Mouse (Mus musculus) NIH3T3 (cell line): ENCODE measurements around the gene Sntg2.

ENCODE experiments used
- DNase-seq: peaks from one replicate; pipeline ENCODE4 v3.0.0-alpha.2; 2012; ENCODE audit warnings: low read depth

The Sntg2 gene

DNA sequence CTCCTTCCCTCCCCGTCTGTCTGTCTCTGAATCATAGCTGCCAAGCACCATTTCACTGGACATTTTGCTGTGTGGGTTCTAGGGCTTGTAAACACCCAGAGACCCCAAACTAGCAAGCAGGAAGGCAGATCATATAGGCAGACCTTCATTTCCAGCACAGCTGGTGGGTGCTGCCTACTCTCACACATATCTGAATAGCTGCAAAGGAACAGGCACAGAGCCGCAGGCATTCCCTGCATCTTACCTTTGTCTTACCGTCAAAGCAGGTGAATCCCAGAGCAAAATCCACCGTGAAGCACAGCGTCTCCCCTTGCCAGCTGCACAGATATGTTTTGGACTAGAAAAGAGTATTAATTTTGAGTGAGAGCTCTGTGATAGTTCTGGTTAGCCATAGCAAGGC lies 172.1 kb downstream of the Sntg2 start:
- DNase-seq = no peak

- no peak for DNase-seq
Measured at GRCm38 (mm10) chr12:30200621-30201020, 172.6 kb downstream of the Sntg2 start.

DNA sequence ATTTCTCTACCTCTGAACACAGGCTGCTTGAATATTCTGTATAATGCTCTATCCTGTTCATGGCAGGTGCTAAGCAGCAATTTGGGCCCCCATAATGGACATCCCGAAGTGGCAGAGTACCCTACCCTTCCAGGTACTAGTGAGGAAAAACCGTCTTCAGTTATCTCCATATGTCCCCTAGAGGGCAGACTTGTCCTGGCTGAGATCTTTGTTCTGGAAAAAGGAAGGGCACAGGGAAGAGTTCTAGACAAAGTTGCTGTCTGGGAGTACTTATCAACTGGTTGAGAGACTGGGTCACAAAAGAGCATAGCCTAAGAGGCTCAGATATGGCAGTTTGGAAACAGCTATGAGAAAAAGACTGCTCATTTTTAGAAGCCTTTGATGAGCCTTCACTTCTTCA lies 173.4 kb downstream of the Sntg2 start:
- DNase-seq = peak; percentile 43

GRCm38 (mm10) chr12:30198250-30198649 lies 174.9 kb downstream of the Sntg2 start:
- no peak for DNase-seq

GRCm38 (mm10) chr12:30181721-30182120 lies 191.5 kb downstream of the Sntg2 start:
- DNase-seq = no peak

DNA sequence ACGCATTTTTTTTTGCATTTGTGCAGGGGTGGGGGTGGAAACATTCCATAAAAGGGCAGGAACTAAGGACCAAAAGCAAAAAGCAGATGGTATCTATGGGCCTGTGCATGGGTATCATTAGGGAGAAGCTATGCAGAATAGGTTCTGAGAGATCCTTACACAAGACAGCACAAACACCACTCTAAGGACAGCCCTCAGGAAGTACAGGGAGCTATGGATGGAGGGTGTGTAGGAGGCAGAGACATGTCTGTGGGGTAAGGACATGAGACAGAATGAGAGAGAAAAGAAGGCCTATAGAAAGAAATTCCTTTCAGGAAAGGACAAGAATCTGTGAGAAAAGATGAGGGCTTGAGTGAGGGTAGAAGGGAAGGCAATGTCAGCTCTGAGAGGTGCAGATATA lies 193.6 kb downstream of the Sntg2 start:
- DNase-seq = no peak

GRCm38 (mm10) chr12:30177966-30178365 lies 195.2 kb downstream of the Sntg2 start:
- no peak for DNase-seq

GRCm38 (mm10) chr12:30177529-30177928 lies 195.6 kb downstream of the Sntg2 start:
- DNase-seq = no peak

GRCm38 (mm10) chr12:30168491-30168890 lies 204.7 kb downstream of the Sntg2 start:
- DNase-seq = no peak

DNA sequence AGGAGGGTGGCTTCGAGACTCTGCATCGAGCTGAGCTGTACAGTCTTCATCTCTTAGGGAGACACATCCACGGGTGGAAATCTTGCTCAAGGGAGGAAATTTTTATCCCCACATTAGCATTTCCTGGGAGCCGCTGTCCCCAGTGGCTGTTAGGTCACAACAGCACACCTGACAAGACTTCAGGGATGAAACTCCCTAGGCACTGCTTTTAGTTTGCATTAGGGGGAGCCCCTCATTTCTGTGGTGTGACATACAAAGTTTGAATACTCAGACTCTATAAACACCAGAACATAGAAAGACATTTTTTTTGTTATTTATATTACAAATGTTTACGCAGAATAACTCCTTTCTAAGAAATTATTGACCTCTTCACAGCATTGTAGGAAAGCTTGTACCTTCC lies 208.6 kb downstream of the Sntg2 start:
- no peak for DNase-seq

GRCm38 (mm10) chr12:30164005-30164404 lies 209.2 kb downstream of the Sntg2 start:
- DNase-seq = no peak

DNA sequence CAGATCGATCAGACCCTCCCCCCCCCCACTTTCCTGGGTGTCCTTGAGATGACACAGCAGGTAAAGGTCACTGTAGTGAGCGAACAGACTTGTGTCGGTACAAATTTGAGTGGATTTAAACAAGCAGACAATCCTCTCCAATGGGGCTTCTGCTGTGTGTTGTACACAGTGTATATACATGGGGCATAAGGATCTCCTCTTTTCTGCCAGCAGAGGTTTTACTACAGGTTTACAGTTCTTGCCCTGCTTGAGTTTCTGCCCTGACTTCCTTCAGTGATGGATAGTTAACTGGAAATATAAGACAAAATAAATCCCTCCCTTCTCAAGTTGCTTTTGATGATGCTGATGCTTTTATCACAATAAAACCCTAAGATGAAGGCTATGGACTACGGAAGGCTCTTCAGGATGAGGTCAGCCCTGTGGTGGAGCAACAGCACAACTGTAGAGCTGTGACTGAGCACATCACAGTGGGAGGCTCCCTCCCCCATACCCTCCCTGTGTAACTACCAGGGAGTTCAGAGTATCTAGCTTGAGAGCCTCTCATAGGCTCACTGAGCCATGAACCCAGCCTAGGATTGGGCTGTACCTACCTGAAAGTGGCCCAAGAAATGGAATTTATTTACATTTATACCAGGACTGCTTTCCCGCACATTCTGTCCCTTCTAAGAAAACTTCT lies 211.3 kb downstream of the Sntg2 start:
- no peak for DNase-seq

DNA sequence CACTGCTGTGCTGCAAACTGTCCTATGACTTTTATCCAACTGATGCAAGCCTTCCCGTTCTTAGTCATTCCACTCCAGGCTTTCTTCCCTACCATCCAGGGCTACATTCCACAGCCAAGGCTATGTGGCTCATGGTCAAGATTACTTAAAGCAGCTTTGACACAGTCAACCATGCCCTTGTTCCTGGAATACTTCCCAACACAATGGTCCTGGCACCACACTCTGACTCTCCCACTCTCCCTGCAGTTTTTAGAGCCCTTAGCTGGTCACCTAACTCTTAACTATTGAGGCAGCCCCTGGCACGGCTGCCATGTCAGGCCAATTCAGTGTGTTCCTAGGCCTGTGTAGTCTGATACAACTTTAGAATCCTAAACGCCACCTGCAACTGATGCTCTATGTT lies 212.7 kb downstream of the Sntg2 start:
- peak; percentile 19 for DNase-seq

DNA sequence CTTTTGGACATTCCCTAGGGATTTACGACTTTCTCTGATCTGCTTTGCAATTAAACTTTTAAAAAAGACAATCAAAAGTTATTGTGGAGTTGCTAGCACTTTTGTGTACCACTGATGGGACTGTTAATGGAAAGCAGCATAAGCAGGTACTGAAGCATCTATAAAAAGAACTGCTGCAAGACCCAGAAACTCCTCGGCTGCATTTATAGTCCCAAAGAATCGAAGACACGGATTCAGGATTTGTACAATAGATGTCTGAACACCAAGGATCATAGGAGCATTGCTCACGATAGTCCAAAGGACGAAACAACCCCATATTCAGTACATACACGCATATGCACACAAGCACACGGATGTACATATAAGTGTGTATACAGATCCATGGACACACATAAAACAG lies 213.4 kb downstream of the Sntg2 start:
- DNase-seq = no peak

- DNase-seq = no peak
Measured at GRCm38 (mm10) chr12:30154079-30154673, 219.0 kb downstream of the Sntg2 start.

- DNase-seq = peak; percentile 18
Measured at GRCm38 (mm10) chr12:30142085-30142484, 231.1 kb downstream of the Sntg2 start.

- DNase-seq = no peak
Measured at GRCm38 (mm10) chr12:30132524-30132923, 240.7 kb downstream of the Sntg2 start, which contains the start of gene Tpo. Tpo (minus strand) TSS chr12:30132624.

GRCm38 (mm10) chr12:30129411-30129716 lies 243.8 kb downstream of the Sntg2 start:
- DNase-seq = no peak

DNA sequence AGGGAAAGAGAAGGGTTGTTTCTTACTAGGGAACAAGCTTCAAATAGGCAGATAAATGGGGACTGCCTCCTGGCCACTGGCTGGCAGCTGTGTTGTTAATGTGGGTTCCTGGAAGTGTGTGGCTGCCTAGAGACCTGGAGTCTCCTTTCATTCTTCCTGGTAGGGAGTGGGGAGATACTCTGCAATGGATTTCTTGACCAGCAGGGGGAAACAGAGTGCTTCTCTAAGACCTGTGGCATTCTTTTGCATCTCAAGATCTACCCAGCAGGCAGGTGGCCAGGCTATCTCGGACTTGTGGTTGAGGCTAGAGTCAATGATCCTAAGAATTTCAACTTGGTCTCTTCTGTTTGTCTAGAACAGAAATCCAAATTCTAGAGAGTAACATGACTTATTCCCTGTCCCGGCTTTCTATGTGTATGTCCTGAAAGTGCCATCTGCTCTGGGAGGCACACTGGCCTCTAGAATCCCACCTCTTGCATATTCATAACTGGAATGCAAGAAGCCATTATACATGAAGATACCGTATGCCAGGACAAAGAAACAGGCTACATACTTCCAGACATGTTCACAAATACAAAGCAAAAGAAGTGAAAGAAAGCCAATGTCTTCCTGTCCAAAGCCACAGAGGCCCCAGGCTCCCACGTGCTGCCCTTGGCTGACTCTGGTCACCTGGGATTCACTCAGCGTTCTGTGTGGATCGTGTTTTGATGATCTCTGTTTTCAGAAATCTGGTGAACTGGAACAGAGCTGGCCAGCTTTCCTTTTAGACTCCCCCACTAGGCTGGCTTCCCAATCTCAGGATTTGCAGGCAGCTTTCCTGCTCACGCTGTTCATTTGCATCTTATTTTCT lies 244.4 kb downstream of the Sntg2 start:
- peak; percentile 75 for DNase-seq
